Mouse (Mus musculus): Measurements from ENCODE around the gene Gm20920.
"Not testable (repeated sequence)": the region's sequence is repeated elsewhere in the genome, so short reads cannot be mapped to it uniquely, and the experiment has no call there.

The Gm20920 gene

GRCm38 (mm10) chrY:51851820-51852219 lies at the start of gene Gm20920:
Gm20920 (plus strand) TSS chrY:51852120.
- not testable (repeated sequence) for DNase-seq
